Mouse (Mus musculus) E14TG2a.4 (cell line): ENCODE measurements around the gene Tnr.
A peak's percentile ranks its signal among the peaks of the same experiment; 100 is the strongest.

ENCODE experiments used
- H3K27me3 ChIP-seq: 2 replicates; pipeline ENCODE4 v1.6.1; 2014; ENCODE audit warnings: low read length, control low read depth; ENCODE audit not compliant: insufficient read depth
- H3K36me3 ChIP-seq: 2 replicates; pipeline ENCODE4 v1.6.1; 2014; ENCODE audit warnings: low read length, control low read depth; ENCODE audit not compliant: insufficient read depth
- H3K4me1 ChIP-seq: replicated peaks from 2 replicates; pipeline ENCODE4 v1.6.1; 2014; ENCODE audit warnings: low read depth, low read length, control low read depth
- H3K4me3 ChIP-seq: replicated peaks from 2 replicates; pipeline ENCODE4 v1.5.1; 2014; ENCODE audit warnings: mild to moderate bottlenecking, low read length
- H3K9me3 ChIP-seq: 2 replicates; pipeline ENCODE4 v1.6.1; 2014; ENCODE audit warnings: low read length, control low read depth
- CTCF ChIP-seq: conservative IDR thresholded peaks from 2 replicates; pipeline ENCODE4 v1.5.1; 2014; ENCODE audit warnings: low read length
- NANOG ChIP-seq: IDR thresholded peaks from 2 replicates; pipeline ENCODE4 v1.6.1; 2014; ENCODE audit warnings: borderline replicate concordance, low read length, mixed read lengths
- POU5F1 ChIP-seq: IDR thresholded peaks from 2 replicates; pipeline ENCODE4 v1.6.1; 2014; ENCODE audit warnings: low read length, borderline replicate concordance

Tnr gene

GRCm38 (mm10) chr1:159803711-159804110 lies 280.1 kb downstream of the Tnr start:
- Histone ChIP-seq H3K4me1 (no peaks in the 10 kb centered on the region), H3K36me3 (no peaks in the 10 kb centered on the region), H3K9me3 (peaks cover 9% of the 10 kb centered on the region), H3K4me3 (no peak overlapping the region), H3K27me3 (no peaks in the 10 kb centered on the region)
- no peak for TF ChIP-seq POU5F1
- no peak for TF ChIP-seq NANOG
- TF ChIP-seq CTCF: no peak

DNA sequence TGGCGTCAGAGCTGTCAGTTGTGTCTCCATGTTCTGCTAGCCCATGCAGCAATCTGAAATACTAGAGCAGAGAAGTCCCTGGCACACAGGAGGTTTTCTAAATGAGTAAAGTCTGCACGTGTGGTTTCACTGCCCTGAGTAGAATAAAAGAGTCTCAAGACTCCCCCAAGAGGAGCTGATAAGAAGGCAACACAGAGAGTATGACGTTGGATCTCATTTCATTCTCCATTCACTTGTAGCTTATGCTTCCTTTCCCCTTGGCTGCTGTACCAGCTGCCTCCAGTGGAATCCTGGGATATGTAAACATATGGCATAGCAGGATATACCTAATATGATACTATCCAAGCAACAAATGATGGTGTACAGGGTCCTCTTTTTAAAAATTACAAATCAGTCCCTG lies 285.9 kb downstream of the Tnr start:
- H3K4me1 ChIP-seq: peaks cover 30% of the 10 kb centered on the region
- no peaks in the 10 kb centered on the region for H3K36me3 ChIP-seq
- no peak overlapping the region for H3K4me3 ChIP-seq
- no peaks in the 10 kb centered on the region for H3K27me3 ChIP-seq
- no peak for TF ChIP-seq POU5F1
- TF ChIP-seq CTCF: no peak
- no peak for TF ChIP-seq NANOG
- H3K9me3 ChIP-seq: peaks cover 9% of the 10 kb centered on the region

GRCm38 (mm10) chr1:159811805-159812204 lies 288.2 kb downstream of the Tnr start:
- no peak overlapping the region for H3K4me3 ChIP-seq
- H3K27me3 ChIP-seq: no peaks in the 10 kb centered on the region
- no peaks in the 10 kb centered on the region for H3K36me3 ChIP-seq
- no peak for TF ChIP-seq NANOG
- no peak for TF ChIP-seq POU5F1
- no peak for TF ChIP-seq CTCF
- peaks cover 33% of the 10 kb centered on the region for H3K4me1 ChIP-seq
- H3K9me3 ChIP-seq: no peaks in the 10 kb centered on the region

GRCm38 (mm10) chr1:159812820-159813411 lies 289.3 kb downstream of the Tnr start:
- Histone ChIP-seq H3K9me3 (no peaks in the 10 kb centered on the region), H3K4me1 (peaks cover 33% of the 10 kb centered on the region), H3K27me3 (no peaks in the 10 kb centered on the region), H3K36me3 (no peaks in the 10 kb centered on the region), H3K4me3 (peak overlapping the region; percentile 20; the same call in 1 of the 2 replicates)
- TF ChIP-seq POU5F1 (no peak), CTCF (no peak), NANOG (peak; percentile 65; the same call in 1 of the 2 replicates)

DNA sequence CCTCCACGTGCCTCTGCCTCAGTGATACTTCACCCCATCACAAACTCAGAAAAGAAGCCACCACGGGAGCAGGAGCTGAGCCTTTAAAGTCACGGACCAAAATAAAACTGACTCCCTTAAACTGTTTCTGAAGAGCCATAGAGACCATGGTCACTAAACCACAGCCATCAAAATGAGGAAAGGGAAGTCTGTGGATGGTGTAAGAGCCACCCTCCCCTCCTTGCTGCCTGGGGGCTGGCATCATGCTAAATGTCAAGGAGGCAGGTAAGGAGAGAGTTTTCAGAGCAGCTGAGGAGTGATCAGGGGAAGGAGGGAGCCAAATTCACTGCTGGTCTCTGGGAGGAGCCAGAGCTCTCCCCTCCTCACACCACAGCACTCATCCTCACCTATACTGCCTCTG lies 290.8 kb downstream of the Tnr start:
- Histone ChIP-seq H3K4me3 (no peak overlapping the region), H3K27me3 (no peaks in the 10 kb centered on the region), H3K36me3 (no peaks in the 10 kb centered on the region), H3K4me1 (peaks cover 37% of the 10 kb centered on the region), H3K9me3 (no peaks in the 10 kb centered on the region)
- TF ChIP-seq NANOG: no peak
- no peak for TF ChIP-seq CTCF
- no peak for TF ChIP-seq POU5F1

- Histone ChIP-seq H3K9me3 (no peaks in the 10 kb centered on the region), H3K27me3 (no peaks in the 10 kb centered on the region), H3K4me3 (no peak overlapping the region), H3K4me1 (peaks cover 31% of the 10 kb centered on the region), H3K36me3 (no peaks in the 10 kb centered on the region)
- TF ChIP-seq NANOG (no peak), POU5F1 (no peak), CTCF (no peak)
These were observed 293.2 kb downstream of the Tnr start for GRCm38 (mm10) chr1:159816614-159817371.

- Histone ChIP-seq H3K9me3 (no peaks in the 10 kb centered on the region), H3K4me3 (no peak overlapping the region), H3K4me1 (peaks cover 8% of the 10 kb centered on the region), H3K36me3 (no peaks in the 10 kb centered on the region), H3K27me3 (no peaks in the 10 kb centered on the region)
- TF ChIP-seq CTCF (no peak), NANOG (no peak), POU5F1 (no peak)
These were observed 295.9 kb downstream of the Tnr start for GRCm38 (mm10) chr1:159819511-159819910.

DNA sequence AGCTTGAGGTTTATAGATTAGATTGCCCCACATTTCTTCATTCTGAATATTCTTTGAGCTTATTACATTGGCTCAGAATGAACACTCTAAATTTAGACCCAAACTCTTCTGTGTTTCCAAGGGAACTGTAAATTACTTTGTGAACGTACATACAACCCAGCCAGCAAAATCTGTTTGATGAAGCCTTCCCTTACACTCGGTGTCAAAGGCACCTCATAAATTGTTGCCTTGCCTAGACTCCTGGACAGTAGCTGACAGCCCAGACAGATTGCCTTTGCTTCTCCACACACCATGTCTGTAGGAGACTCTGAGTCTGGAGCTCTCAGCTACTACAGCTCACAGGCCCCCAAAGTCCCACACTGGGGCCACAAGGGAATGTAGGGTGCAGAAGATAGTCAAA lies 298.8 kb downstream of the Tnr start:
- H3K4me3 ChIP-seq: no peak overlapping the region
- TF ChIP-seq NANOG: no peak
- no peak for TF ChIP-seq POU5F1
- no peak for TF ChIP-seq CTCF
- H3K4me1 ChIP-seq: 0 out of 2 replicates have a peak, but pooled peaks cover 5% of the 10 kb centered on the region
- H3K9me3 ChIP-seq: no peaks in the 10 kb centered on the region
- H3K36me3 ChIP-seq: no peaks in the 10 kb centered on the region
- H3K27me3 ChIP-seq: no peaks in the 10 kb centered on the region
